In the genomic region with DNA sequence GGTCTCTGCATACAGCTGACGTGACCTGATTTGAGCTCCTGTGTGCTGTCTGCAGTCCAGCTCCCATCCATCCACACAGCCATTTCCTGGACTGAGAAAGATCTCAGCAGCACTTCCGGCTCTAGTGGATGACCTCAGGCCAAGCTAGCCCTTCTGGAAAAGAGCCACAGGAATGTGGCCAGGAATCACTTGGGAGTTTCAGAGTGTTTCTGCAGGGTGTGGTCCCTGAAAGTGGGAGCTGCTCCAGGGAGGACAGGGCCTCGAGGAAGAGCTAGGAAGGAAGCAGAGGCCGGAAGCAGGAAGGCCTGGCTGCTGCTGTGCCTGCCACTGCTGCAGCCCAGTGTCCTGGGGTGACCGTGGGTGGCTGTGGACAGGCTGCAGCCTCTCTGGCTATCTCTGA, we compare ENCODE assay signal across 9 mouse cellular contexts.
DNase-seq lines count a peak whose midpoint lies in the region; ATAC-seq and TF ChIP-seq lines count a peak whose summit lies in the region.
"Had no signal": no experiment of that assay in that cellular context is flagged by ENCODE, and none has a peak within 500 bp of the region (broad histone marks: within the 10 kb centered on the region; RNA-seq: fewer than 3 reads in every experiment).

No protein-coding gene starts in this region.

- H3K27ac ChIP-seq in kidney, adult 2 months (ENCODE audit: insufficient read depth, low read depth, low read length): peak overlapping the region; percentile 70
- peak overlapping the region; percentile 73 for H3K27ac ChIP-seq in lung, embryonic 15.5 days
- H3K27ac ChIP-seq: midbrain, embryonic 12.5 days had no signal

- no peaks in the 10 kb centered on the region for H3K9me3 ChIP-seq in lung, embryonic 15.5 days
- H3K9me3 ChIP-seq: midbrain, embryonic 12.5 days had no signal

- WGBS in kidney, adult 2 months: 35% methylated on average over 5 of the region's 5 CpGs
- 20% methylated on average over 5 of the region's 5 CpGs for WGBS in lung, embryonic 15.5 days

- H3K9ac ChIP-seq in lung, embryonic 15.5 days: no peak overlapping the region
- H3K9ac ChIP-seq: midbrain, embryonic 12.5 days had no signal

- no peak for TF ChIP-seq POLR2A in kidney, adult 2 months (IDR thresholded peaks at IDR 0.05; ENCODE audit: low read depth, low read length)

- no peaks in the 10 kb centered on the region for H3K27me3 ChIP-seq in kidney, adult 2 months (replicated peaks; ENCODE audit: control insufficient read depth, insufficient read depth, low read length)
- no peaks in the 10 kb centered on the region for H3K27me3 ChIP-seq in lung, embryonic 15.5 days

- peak; percentile 33 to 54 for DNase-seq in adrenal gland, adult 18-20 months (ENCODE audit: low spot score in 2 of 2)
- peak; percentile 76 to 81 for DNase-seq in gastrocnemius, adult 8-10 months (ENCODE audit: low spot score in 2 of 2)
- peak; percentile 96 for DNase-seq in kidney, adult 2 months
- DNase-seq in right cerebral cortex, postnatal 25 days: no peak
- DNase-seq in embryo, embryonic 10.5 days (ENCODE audit: low spot score): no peak
- no peak for DNase-seq in cerebellum, postnatal 10 days
- DNase-seq in thymus, postnatal 0 days (ENCODE audit: low spot score): no peak

- H3K4me1 ChIP-seq in kidney, adult 2 months (ENCODE audit: control insufficient read depth, insufficient read depth, low read length): no peaks in the 10 kb centered on the region
- peaks cover 21% of the 10 kb centered on the region for H3K4me1 ChIP-seq in lung, embryonic 15.5 days

- H3K36me3 ChIP-seq in kidney, adult 2 months (ENCODE audit: control insufficient read depth, insufficient read depth, low read length): no peaks in the 10 kb centered on the region
- H3K36me3 ChIP-seq in lung, embryonic 15.5 days: no peaks in the 10 kb centered on the region
- H3K36me3 ChIP-seq: midbrain, embryonic 12.5 days had no signal

- peak; percentile 87 for ATAC-seq in lung, embryonic 15.5 days (ENCODE audit: borderline replicate concordance, extremely low read depth, low FRiP score, low TSS enrichment)

- H3K4me3 ChIP-seq in kidney, adult 2 months (ENCODE audit: insufficient read depth, low read depth, low read length): peak overlapping the region; percentile 32; the same call in 1 of the 2 replicates
- H3K4me3 ChIP-seq in lung, embryonic 15.5 days: no peak overlapping the region
- H3K4me3 ChIP-seq: midbrain, embryonic 12.5 days had no signal

- TF ChIP-seq CTCF in kidney, adult 2 months (conservative IDR thresholded peaks at IDR 0.05; ENCODE audit: insufficient read depth, insufficient read length, low read depth, low read length): no peak

- peak overlapping the region; percentile 32 for H3K4me2 ChIP-seq in lung, embryonic 15.5 days
- H3K4me2 ChIP-seq: midbrain, embryonic 12.5 days had no signal

Comparison
In these comparisons a context has a peak if more than half of its experiments do, and no peak if none do; other contexts are left out.
1. DNase-seq: peak in adrenal gland, adult 18-20 months (2 of 2), gastrocnemius, adult 8-10 months (2 of 2) and kidney, adult 2 months (single experiment); none in right cerebral cortex, postnatal 25 days (single experiment), embryo, embryonic 10.5 days (single experiment), cerebellum, postnatal 10 days (0 of 2) and thymus, postnatal 0 days (single experiment).